Mouse (Mus musculus): Measurements from ENCODE around the gene Klk1b24. TPM values are rescaled to one million over a fixed set of nuclear protein-coding genes. Genes with fewer than 3 reads are reported as not detected.

The Klk1b24 gene
- total RNA-seq, 2 experiments from 2014 or later: not detected

- no peak overlapping the region for H3K4me3 ChIP-seq
- no peak overlapping the region for H3K27ac ChIP-seq
- intact Hi-C loops (cut with DNase I): no loop called here
- DNase-seq: no peak
- no peak for TF ChIP-seq CTCF (IDR thresholded peaks at IDR 0.05)
Observed at GRCm38 (mm10) chr7:44241163-44241562, 53.1 kb downstream of the Klk1b24 start.

Other genes starting within 250 kb of the Klk1b24 start
- gene Klk1b8, start 237.6 kb upstream of the Klk1b24 start, total RNA-seq (2021): not detected
- gene Klk1b1, start 221.5 kb upstream of the Klk1b24 start, total RNA-seq (2021): not detected
- not detected for gene Klk1b9, start 212.2 kb upstream of the Klk1b24 start, total RNA-seq (2021)
- not detected for gene Klk1b11, start 192.4 kb upstream of the Klk1b24 start, total RNA-seq (2021)
- gene Klk1b26, start 176.1 kb upstream of the Klk1b24 start, total RNA-seq (2021): 1 to 10 TPM in 1 of 2 experiments, under 1 TPM in 1; 0.51 to 1.0 TPM
- gene Klk1b27, start 135.9 kb upstream of the Klk1b24 start, total RNA-seq (2021): not detected
- not detected for gene Klk1b21, start 85.9 kb upstream of the Klk1b24 start, total RNA-seq (2021)
- gene Klk1b22, start 75.6 kb upstream of the Klk1b24 start, total RNA-seq (2021): not detected
- gene Klk1b16, start 51.5 kb upstream of the Klk1b24 start, total RNA-seq (2021): not detected
- gene Klk1b3, start 10.0 kb downstream of the Klk1b24 start, total RNA-seq (2021): not detected
- not detected for gene Klk1b4, start 19.2 kb downstream of the Klk1b24 start, total RNA-seq (2021)
- gene Klk1b5, start 27.7 kb downstream of the Klk1b24 start, total RNA-seq (2021): not detected
- not detected for gene Klk1, start 37.1 kb downstream of the Klk1b24 start, total RNA-seq (2021)
- not detected for gene Gm36864, start 47.9 kb downstream of the Klk1b24 start, total RNA-seq (2021)
- gene 1700028J19Rik, start 58.5 kb downstream of the Klk1b24 start, total RNA-seq (2021): not detected
- 1 to 10 TPM; 6.1 to 8.2 TPM for gene 2410002F23Rik, start 58.5 kb downstream of the Klk1b24 start, total RNA-seq (2021)
- not detected for gene Acp4, start 69.1 kb downstream of the Klk1b24 start, total RNA-seq (2021)
- not detected for gene Gm15517, start 73.2 kb downstream of the Klk1b24 start, total RNA-seq (2021)
- gene Clec11a, start 118.7 kb downstream of the Klk1b24 start, total RNA-seq (2021): 1 to 10 TPM in 1 of 2 experiments, under 1 TPM in 1; 0.59 to 2.2 TPM
- under 1 TPM; 0.31 to 0.59 TPM for gene Shank1, start 122.0 kb downstream of the Klk1b24 start, total RNA-seq (2021)
- 1 to 10 TPM; 2.3 to 3.6 TPM for gene Syt3, start 195.9 kb downstream of the Klk1b24 start, total RNA-seq (2021)
- gene 1700008O03Rik, start 197.6 kb downstream of the Klk1b24 start, total RNA-seq (2021): not detected
- gene Lrrc4b, start 240.8 kb downstream of the Klk1b24 start, total RNA-seq (2021): not detected

All from gastrocnemius, adult 2 months (tissue).